Mouse (Mus musculus) kidney, postnatal 36 days (tissue): ENCODE measurements around the gene Neurl1b.

Experiments
- DNase-seq, 2 experiments: peaks; one replicate each; pipeline ENCODE4 v3.0.0; 2021 to 2022; ENCODE audit warnings: mixed read lengths in 2 of 2

Neurl1b gene

GRCm38 (mm10) chr17:26405340-26406100 lies 9.1 kb upstream of the Neurl1b start:
- DNase-seq = no peak

- no peak for DNase-seq
Measured at GRCm38 (mm10) chr17:26412967-26413366, 1.7 kb upstream of the Neurl1b start.

GRCm38 (mm10) chr17:26414184-26414522 lies 476 bp upstream of the Neurl1b start:
- no peak for DNase-seq

GRCm38 (mm10) chr17:26415355-26415865 lies 781 bp downstream of the Neurl1b start:
- DNase-seq = peak in 1 of 2 experiments; percentile 53

GRCm38 (mm10) chr17:26416141-26416540 lies 1.5 kb downstream of the Neurl1b start:
- no peak for DNase-seq

- peak; percentile 41 to 60 for DNase-seq
Measured at GRCm38 (mm10) chr17:26417770-26418421, 3.3 kb downstream of the Neurl1b start.

- DNase-seq = peak in 1 of 2 experiments; percentile 29
Measured at GRCm38 (mm10) chr17:26420491-26421247, 6.0 kb downstream of the Neurl1b start.

- DNase-seq = peak; percentile 52 to 70
Measured at GRCm38 (mm10) chr17:26421561-26421960, 6.9 kb downstream of the Neurl1b start.

- peak; percentile 94 to 97 for DNase-seq
Measured at GRCm38 (mm10) chr17:26422390-26422789, 7.8 kb downstream of the Neurl1b start.

GRCm38 (mm10) chr17:26423967-26424641 lies 9.5 kb downstream of the Neurl1b start:
- DNase-seq = peak; percentile 86 to 89

- peak; percentile 92 for DNase-seq
Measured at GRCm38 (mm10) chr17:26424973-26425735, 10.5 kb downstream of the Neurl1b start.

- no peak for DNase-seq
Measured at GRCm38 (mm10) chr17:26433295-26433694, 18.7 kb downstream of the Neurl1b start.

GRCm38 (mm10) chr17:26437089-26437815 lies 22.6 kb downstream of the Neurl1b start:
- DNase-seq = no peak

- DNase-seq = no peak
Measured at GRCm38 (mm10) chr17:26439001-26439400, 24.4 kb downstream of the Neurl1b start.

- DNase-seq = no peak
Measured at GRCm38 (mm10) chr17:26441024-26441423, 26.4 kb downstream of the Neurl1b start.

GRCm38 (mm10) chr17:26442197-26442596 lies 27.6 kb downstream of the Neurl1b start:
- no peak for DNase-seq

GRCm38 (mm10) chr17:26443865-26444264 lies 29.2 kb downstream of the Neurl1b start:
- peak in 1 of 2 experiments; percentile 46 for DNase-seq

GRCm38 (mm10) chr17:26449472-26449871 lies 34.8 kb downstream of the Neurl1b start:
- no peak for DNase-seq

GRCm38 (mm10) chr17:26451651-26452295 lies 37.1 kb downstream of the Neurl1b start:
- peak; percentile 72 to 82 for DNase-seq

- peak; percentile 76 to 83 for DNase-seq
Measured at GRCm38 (mm10) chr17:26452371-26452972, 37.8 kb downstream of the Neurl1b start.
